22 mouse cellular contexts compared by ENCODE assay signal in the genomic region with DNA sequence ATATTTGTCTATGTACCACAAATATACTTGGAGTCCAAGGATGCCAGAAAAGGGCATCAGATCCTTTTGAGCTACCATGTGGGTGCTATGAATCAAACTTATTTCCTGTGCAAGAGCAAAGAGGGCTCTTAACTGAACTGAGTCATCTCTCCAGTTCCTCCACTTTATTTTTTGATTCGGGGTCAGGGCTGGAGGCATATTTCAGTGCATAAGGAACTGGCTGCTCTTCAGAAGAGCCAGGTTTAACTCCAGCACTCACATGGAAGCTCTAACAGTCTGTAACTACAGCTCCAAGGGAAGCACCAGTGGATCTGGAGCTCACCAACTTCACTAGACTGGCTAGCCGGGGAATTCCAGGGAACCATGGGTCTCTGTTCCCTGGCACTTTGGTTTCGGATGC. TPM values are rescaled to one million over a fixed set of nuclear protein-coding genes. Genes with fewer than 3 reads are reported as not detected.
DNase-seq lines count a peak whose midpoint lies in the region; ATAC-seq and TF ChIP-seq lines count a peak whose summit lies in the region.
"Had no signal": no experiment of that assay in that cellular context is flagged by ENCODE, and none has a peak within 500 bp of the region (broad histone marks: within the 10 kb centered on the region; RNA-seq: fewer than 3 reads in every experiment).

No protein-coding gene starts in this region.

- TF ChIP-seq POLR2A in bone marrow macrophage, adult 2 months (IDR thresholded peaks at IDR 0.05; ENCODE audit: borderline replicate concordance, low read depth, low read length), result no peak

- no peak for TF ChIP-seq CTCF in kidney, postnatal 0 days (IDR thresholded peaks at IDR 0.05; ENCODE audit: low read depth)
- TF ChIP-seq CTCF in bone marrow macrophage, adult 2 months (IDR thresholded peaks at IDR 0.05; ENCODE audit: low read depth, low read length), result no peak

- H3K9me3 ChIP-seq in kidney, postnatal 0 days (replicated peaks; ENCODE audit: low read length), result no peaks in the 10 kb centered on the region
- H3K9me3 ChIP-seq: hindbrain, embryonic 12.5 days; limb, embryonic 15.5 days; midbrain, embryonic 13.5 days; neural tube, embryonic 15.5 days had no signal

- H3K27ac ChIP-seq in kidney, postnatal 0 days, result peak overlapping the region; percentile 13; the same call in 1 of the 2 replicates
- peak overlapping the region; percentile 94 for H3K27ac ChIP-seq in bone marrow macrophage, adult 2 months (ENCODE audit: insufficient read depth, low read depth, low read length)
- H3K27ac ChIP-seq: heart, adult 2 months; hindbrain, embryonic 12.5 days; limb, embryonic 15.5 days; midbrain, embryonic 13.5 days; neural tube, embryonic 15.5 days had no signal

- H3K4me3 ChIP-seq in kidney, postnatal 0 days (replicated peaks; ENCODE audit: low read depth, low read length), result no peak overlapping the region
- H3K4me3 ChIP-seq in bone marrow macrophage, adult 2 months (ENCODE audit: insufficient read depth, low read length), result peak overlapping the region; percentile 16; the same call in 1 of the 2 replicates
- H3K4me3 ChIP-seq: heart, adult 2 months; hindbrain, embryonic 12.5 days; limb, embryonic 15.5 days; midbrain, embryonic 13.5 days; neural tube, embryonic 15.5 days had no signal

- no peak for ATAC-seq in kidney, postnatal 0 days (replicated peaks; ENCODE audit: low FRiP score, low read depth)
- ATAC-seq: CD4-positive, CD25-positive, alpha-beta regulatory T cell, adult 4 months; forebrain, postnatal 0 days; liver, postnatal 0 days; midbrain, embryonic 13.5 days had no signal

- no peak overlapping the region for H3K9ac ChIP-seq in kidney, postnatal 0 days (ENCODE audit: low read depth, low read length)
- H3K9ac ChIP-seq: forebrain, postnatal 0 days; hindbrain, embryonic 12.5 days; limb, embryonic 15.5 days; liver, postnatal 0 days; midbrain, embryonic 13.5 days; neural tube, embryonic 15.5 days had no signal

- 75% methylated on average over 3 of the region's 3 CpGs for WGBS in kidney, postnatal 0 days

- no peaks in the 10 kb centered on the region for H3K27me3 ChIP-seq in kidney, postnatal 0 days (ENCODE audit: insufficient read depth, low read length)
- H3K27me3 ChIP-seq: hindbrain, embryonic 12.5 days; limb, embryonic 15.5 days; midbrain, embryonic 13.5 days; neural tube, embryonic 15.5 days had no signal

- no peak overlapping the region for H3K4me2 ChIP-seq in kidney, postnatal 0 days (ENCODE audit: low read length)
- H3K4me2 ChIP-seq: hindbrain, embryonic 12.5 days; limb, embryonic 15.5 days; midbrain, embryonic 13.5 days; neural tube, embryonic 15.5 days had no signal

- no peaks in the 10 kb centered on the region for H3K36me3 ChIP-seq in kidney, postnatal 0 days (ENCODE audit: insufficient read depth, low read length)
- H3K36me3 ChIP-seq: hindbrain, embryonic 12.5 days; limb, embryonic 15.5 days; midbrain, embryonic 13.5 days; neural tube, embryonic 15.5 days had no signal

- no peaks in the 10 kb centered on the region for H3K4me1 ChIP-seq in kidney, postnatal 0 days (replicated peaks; ENCODE audit: insufficient read depth, low read length)
- peaks cover 55% of the 10 kb centered on the region for H3K4me1 ChIP-seq in bone marrow macrophage, adult 2 months (ENCODE audit: control insufficient read depth, insufficient read depth, low read length)
- H3K4me1 ChIP-seq: hindbrain, embryonic 12.5 days; midbrain, embryonic 13.5 days; neural tube, embryonic 15.5 days had no signal

- DNase-seq in kidney, postnatal 0 days (ENCODE audit: low spot score), result no peak
- no peak for DNase-seq in kidney, adult 8-10 months
- DNase-seq in 3T3-L1 (ENCODE audit: low read depth, low spot score) (peak; percentile 70), MN1 (ENCODE audit: low spot score) (no peak)
- peak; percentile 8 for DNase-seq in Muller cell, postnatal 12 days (ENCODE audit: inconsistent ontology term)
- DNase-seq in embryo, embryonic 9.5 days (ENCODE audit: extremely low spot score), result no peak
- DNase-seq in urinary bladder, adult 2 months (ENCODE audit: low spot score), result no peak
- DNase-seq: cerebellum, adult 11 months; cerebellum, postnatal 14 days; forebrain, postnatal 0 days; gastrocnemius, postnatal 10 days; heart, adult 2 months; kidney, adult 2 months; kidney, postnatal 36 days; liver, postnatal 0 days; thymus, postnatal 14 days had no signal

RNA-seq across cellular contexts. Expression of gene Glg1, which starts 21.7 kb away (rescaled TPM):
- 63.0 and 66.1 TPM in 2 replicates for polyA plus RNA-seq in kidney, postnatal 0 days (2015; fragmentation: Nextera tagmentation; extraction: Ambion mirVana)
- 64.1 and 81.9 TPM in 2 replicates for polyA plus RNA-seq in bone marrow macrophage, adult 2 months (2012; ENCODE audit: insufficient read depth, insufficient read length, missing spikeins)
- polyA plus RNA-seq in urinary bladder, adult 2 months (2012; rRNA removed), result 42.4 and 51.0 TPM in 2 replicates

Comparison
In these comparisons a context has a peak if more than half of its experiments do, and no peak if none do; other contexts are left out.
1. DNase-seq: peak in 3T3-L1 (single experiment) and Muller cell, postnatal 12 days (single experiment); none in kidney, postnatal 0 days (single experiment), kidney, adult 8-10 months (0 of 2), embryo, embryonic 9.5 days (single experiment), urinary bladder, adult 2 months (single experiment) and MN1 (single experiment).